Mouse (Mus musculus) ES-Bruce4 (cell line): Measurements from ENCODE around the gene Asb10.

Source experiments
- CTCF ChIP-seq: IDR thresholded peaks from one replicate; pipeline ENCODE4 v1.8.1; 2011; ENCODE audit warnings: low read depth, low read length
- EP300 ChIP-seq: IDR thresholded peaks from 2 replicates; pipeline ENCODE4 v1.6.1; 2011; ENCODE audit warnings: low read depth, low read length; ENCODE audit not compliant: insufficient read depth
- POLR2A ChIP-seq: IDR thresholded peaks from one replicate; pipeline ENCODE4 v1.8.1; 2011; ENCODE audit warnings: low read length; ENCODE audit not compliant: insufficient read depth

DNA sequence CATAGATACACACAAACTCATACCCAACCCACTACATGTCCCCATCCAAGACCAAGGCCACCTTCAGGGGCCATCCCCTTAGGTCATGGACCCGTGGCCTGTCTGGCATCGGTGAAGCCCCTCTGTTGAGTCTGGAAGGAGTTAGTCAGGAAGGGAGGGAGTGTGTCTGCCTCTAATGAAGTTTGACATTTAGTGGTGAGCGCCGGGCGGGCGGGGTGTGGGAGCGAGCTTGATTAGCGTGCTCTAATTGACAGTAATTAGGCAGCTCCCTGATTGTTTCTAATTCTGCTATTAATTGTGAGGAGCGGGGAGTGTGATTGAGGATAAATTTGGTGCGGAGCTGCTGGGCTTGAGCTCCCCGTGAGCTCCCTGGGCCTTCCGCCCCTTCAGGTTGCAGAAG is 43.3 kb downstream of the Asb10 start:
- no peak for TF ChIP-seq EP300
- no peak for TF ChIP-seq CTCF
- TF ChIP-seq POLR2A, result no peak
